Mouse (Mus musculus) liver, embryonic 15.5 days (tissue): ENCODE measurements at regions not wholly inside any gene's neighbourhood (a gene's known extent, or its start where the extent isn't known, plus 50 kb on each side); places are given as distances from the start of the nearest gene placed in this dataset.
A peak's percentile ranks its signal among the peaks of the same experiment; 100 is the strongest.

Source experiments
- ATAC-seq: fragments of 200-750 bp; cut with Nextera tagmentation; 2 replicates; pipeline ENCODE4 v1.8.0; 2017; ENCODE audit warnings: moderate number of reproducible peaks, mild to moderate bottlenecking, moderate library complexity; ENCODE audit not compliant: insufficient read depth
- H3K27ac ChIP-seq: fragments of 300-500 bp; sonication (generic); replicated peaks from 2 replicates; pipeline ENCODE4 v1.5.1; 2015; ENCODE audit warnings: mild to moderate bottlenecking, inconsistent platforms
- H3K27me3 ChIP-seq: fragments of 300-500 bp; sonication (generic); 2 replicates; pipeline ENCODE4 v1.6.1; 2015; ENCODE audit warnings: mild to moderate bottlenecking, inconsistent platforms
- H3K36me3 ChIP-seq: fragments of 300-500 bp; sonication (generic); replicated peaks from 2 replicates; pipeline ENCODE4 v1.6.1; 2015; ENCODE audit warnings: moderate library complexity, mild to moderate bottlenecking, inconsistent platforms
- H3K4me1 ChIP-seq: fragments of 300-500 bp; sonication (generic); replicated peaks from 2 replicates; pipeline ENCODE4 v1.6.1; 2015; ENCODE audit warnings: inconsistent platforms
- H3K4me2 ChIP-seq: fragments of 300-500 bp; sonication (generic); 2 replicates; pipeline ENCODE4 v1.6.1; 2015; ENCODE audit warnings: moderate library complexity, mild to moderate bottlenecking, inconsistent platforms
- H3K4me3 ChIP-seq: fragments of 300-500 bp; sonication (generic); replicated peaks from 2 replicates; pipeline ENCODE4 v1.5.1; 2015; ENCODE audit warnings: mild to moderate bottlenecking, inconsistent platforms
- H3K9ac ChIP-seq: fragments of 300-500 bp; sonication (generic); 2 replicates; pipeline ENCODE4 v1.6.1; 2015; ENCODE audit warnings: moderate library complexity, mild to moderate bottlenecking, inconsistent platforms
- H3K9me3 ChIP-seq: fragments of 300-500 bp; sonication (generic); replicated peaks from 2 replicates; pipeline ENCODE4 v1.6.1; 2016; ENCODE audit warnings: inconsistent platforms
- WGBS: fragments of 180-500 bp; shearing (Covaris S2); methylation state at CpG from one replicate; pipeline ENCODE4 v1.1.7; 2015; ENCODE audit warnings: mixed read lengths; ENCODE audit not compliant: insufficient replicate concordance; 5-methylcytosine and 5-hydroxymethylcytosine counted together

GRCm38 (mm10) chr10:17284858-17285257, 438.2 kb upstream of the Cited2 start:
- Histone ChIP-seq H3K27ac (no peak overlapping the region), H3K4me3 (no peak overlapping the region), H3K4me2 (no peak overlapping the region), H3K9me3 (no peaks in the 10 kb centered on the region), H3K4me1 (no peaks in the 10 kb centered on the region), H3K27me3 (no peaks in the 10 kb centered on the region), H3K9ac (no peak overlapping the region), H3K36me3 (no peaks in the 10 kb centered on the region)
- WGBS = 76% methylated on average over 5 of the region's 5 CpGs
- no peak for ATAC-seq

GRCm38 (mm10) chr10:17287141-17287540, 435.9 kb upstream of the Cited2 start:
- no peak overlapping the region for H3K9ac ChIP-seq
- H3K36me3 ChIP-seq = no peaks in the 10 kb centered on the region
- H3K27ac ChIP-seq = no peak overlapping the region
- no peak overlapping the region for H3K4me3 ChIP-seq
- no peak for ATAC-seq
- 50% methylated on average over 2 of the region's 2 CpGs for WGBS
- H3K9me3 ChIP-seq = no peaks in the 10 kb centered on the region
- H3K4me2 ChIP-seq = no peak overlapping the region
- H3K27me3 ChIP-seq = no peaks in the 10 kb centered on the region
- H3K4me1 ChIP-seq = no peaks in the 10 kb centered on the region

- Histone ChIP-seq H3K9ac (no peak overlapping the region), H3K4me1 (no peaks in the 10 kb centered on the region), H3K4me3 (no peak overlapping the region), H3K27ac (no peak overlapping the region), H3K9me3 (no peaks in the 10 kb centered on the region), H3K4me2 (no peak overlapping the region), H3K36me3 (no peaks in the 10 kb centered on the region), H3K27me3 (no peaks in the 10 kb centered on the region)
- no peak for ATAC-seq
- whole genome bisulfite sequencing = 52% methylated on average over 2 of the region's 2 CpGs
Observed at GRCm38 (mm10) chr10:17288231-17288630, 434.8 kb upstream of the Cited2 start.

DNA sequence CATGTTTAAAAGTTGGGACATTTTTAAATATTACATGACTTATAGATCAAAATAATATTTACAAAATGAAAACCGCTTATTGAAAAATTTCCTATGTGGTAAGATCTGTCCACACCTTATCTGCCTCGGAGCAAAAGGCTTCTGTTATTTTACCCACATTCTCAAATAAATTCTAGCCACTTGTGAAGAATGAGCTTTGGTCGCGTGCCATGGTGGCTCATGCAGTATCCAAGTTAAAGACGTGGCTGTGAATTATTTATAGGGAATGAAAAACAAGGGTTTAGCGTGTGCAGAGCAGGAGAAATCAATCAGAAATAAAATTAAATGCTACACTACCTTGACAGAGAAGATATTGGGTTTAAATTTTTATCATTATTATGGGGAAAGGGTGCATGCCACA, 430.7 kb upstream of the Cited2 start:
- ATAC-seq = no peak
- Histone ChIP-seq H3K4me2 (no peak overlapping the region), H3K4me3 (no peak overlapping the region), H3K27ac (no peak overlapping the region), H3K9ac (no peak overlapping the region), H3K36me3 (no peaks in the 10 kb centered on the region), H3K4me1 (no peaks in the 10 kb centered on the region), H3K27me3 (no peaks in the 10 kb centered on the region), H3K9me3 (no peaks in the 10 kb centered on the region)
- 68% methylated on average over 6 of the region's 6 CpGs for WGBS

DNA sequence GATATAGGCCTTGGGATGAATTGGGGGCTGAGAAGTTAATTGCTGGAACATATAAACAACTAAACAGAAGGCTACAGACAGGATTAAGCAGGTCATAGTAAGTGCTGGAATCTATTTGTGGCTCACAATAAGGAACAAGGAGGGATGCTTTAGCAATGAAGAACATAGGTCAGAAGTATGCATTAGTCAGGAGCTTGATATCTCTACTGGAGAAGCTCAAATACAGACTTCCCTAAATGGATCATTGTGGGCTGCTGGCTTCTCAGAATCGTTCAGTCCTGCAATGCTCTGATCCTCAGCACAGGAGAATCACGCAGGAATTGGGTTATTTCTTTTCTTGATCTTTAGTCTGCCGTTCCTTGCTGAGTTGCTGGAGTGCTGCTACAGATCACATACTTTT, 428.6 kb upstream of the Cited2 start:
- Histone ChIP-seq H3K27me3 (no peaks in the 10 kb centered on the region), H3K36me3 (no peaks in the 10 kb centered on the region), H3K27ac (no peak overlapping the region), H3K4me3 (no peak overlapping the region), H3K9me3 (no peaks in the 10 kb centered on the region), H3K4me1 (no peaks in the 10 kb centered on the region), H3K9ac (no peak overlapping the region), H3K4me2 (no peak overlapping the region)
- 42% methylated on average over 3 of the region's 3 CpGs for WGBS
- ATAC-seq = no peak

- no peak for ATAC-seq
- Histone ChIP-seq H3K4me3 (no peak overlapping the region), H3K9ac (no peak overlapping the region), H3K4me1 (no peaks in the 10 kb centered on the region), H3K36me3 (no peaks in the 10 kb centered on the region), H3K9me3 (no peaks in the 10 kb centered on the region), H3K4me2 (no peak overlapping the region), H3K27me3 (no peaks in the 10 kb centered on the region), H3K27ac (no peak overlapping the region)
- WGBS = 30% methylated on average over 3 of the region's 3 CpGs
Observed at GRCm38 (mm10) chr10:17295157-17295556, 427.9 kb upstream of the Cited2 start.

GRCm38 (mm10) chr10:17299600-17299999, 423.4 kb upstream of the Cited2 start:
- 41% methylated on average over 6 of the region's 6 CpGs for WGBS
- Histone ChIP-seq H3K9ac (no peak overlapping the region), H3K4me1 (no peaks in the 10 kb centered on the region), H3K4me3 (no peak overlapping the region), H3K27me3 (no peaks in the 10 kb centered on the region), H3K36me3 (no peaks in the 10 kb centered on the region), H3K9me3 (no peaks in the 10 kb centered on the region), H3K4me2 (no peak overlapping the region), H3K27ac (no peak overlapping the region)
- no peak for ATAC-seq

DNA sequence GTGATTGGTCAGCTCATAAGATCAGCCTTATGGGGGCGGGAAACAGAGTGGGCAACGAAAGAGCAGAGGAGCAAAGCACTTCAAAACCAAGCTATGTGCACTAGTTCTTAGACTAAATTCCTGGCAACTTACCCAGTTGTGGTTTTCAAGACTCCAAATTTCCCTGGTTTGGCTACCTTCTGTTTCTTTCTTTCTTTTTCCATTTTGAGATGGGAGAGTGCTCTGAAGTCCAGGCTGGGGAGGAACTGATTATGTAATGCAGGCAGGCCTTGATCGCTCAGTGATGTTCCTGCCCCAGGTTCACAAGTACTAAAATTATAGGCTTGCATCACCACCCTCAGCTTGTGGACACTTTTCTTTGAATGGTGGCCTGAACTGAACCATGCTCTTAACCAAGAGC, 396.3 kb upstream of the Cited2 start:
- ATAC-seq = no peak

DNA sequence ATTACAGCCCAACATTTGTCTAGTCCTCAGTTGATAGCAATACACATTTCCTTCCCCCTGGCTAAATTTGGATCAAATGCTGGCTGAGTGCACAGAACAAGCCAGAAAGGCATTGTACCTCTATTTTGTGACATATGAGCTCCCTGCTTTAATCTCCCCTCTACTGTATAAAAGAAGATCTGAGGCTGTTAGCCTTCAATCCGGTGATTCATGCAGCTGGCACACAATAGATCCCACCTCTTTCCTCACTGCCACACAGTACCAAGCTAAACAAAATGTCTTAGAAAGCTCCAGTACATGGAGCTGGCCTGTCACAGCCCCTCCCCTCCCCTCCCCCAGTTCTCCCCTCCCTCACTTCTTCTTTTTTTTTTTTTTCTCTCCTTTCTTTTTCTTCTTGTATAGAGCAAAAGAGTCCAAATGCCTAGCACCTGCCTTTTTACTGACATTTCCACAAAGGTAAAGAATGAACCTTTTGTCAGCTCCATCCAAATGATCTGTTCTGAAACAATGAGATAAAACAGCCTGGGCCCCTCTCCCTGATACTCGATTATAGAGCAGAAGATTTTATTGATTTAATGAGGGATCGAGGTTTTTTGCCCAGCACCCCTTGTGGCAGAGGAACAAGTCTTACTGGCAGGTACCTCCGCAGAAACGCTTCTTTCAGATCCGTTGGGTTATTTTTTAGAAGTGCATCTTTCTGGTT, 392.0 kb upstream of the Cited2 start:
- Histone ChIP-seq H3K9ac (no peak overlapping the region), H3K4me1 (peaks cover 14% of the 10 kb centered on the region), H3K27me3 (no peaks in the 10 kb centered on the region), H3K9me3 (no peaks in the 10 kb centered on the region), H3K4me2 (peak overlapping the region; percentile 50), H3K27ac (no peak overlapping the region), H3K4me3 (peak overlapping the region; percentile 39), H3K36me3 (no peaks in the 10 kb centered on the region)
- WGBS = 10% methylated on average over 6 of the region's 6 CpGs
- no peak for ATAC-seq

More for the DNA sequence above, 396.3 kb upstream of the Cited2 start:
- no peaks in the 10 kb centered on the region for H3K9me3 ChIP-seq
- no peak overlapping the region for H3K4me2 ChIP-seq
- 63% methylated on average over 3 of the region's 3 CpGs for WGBS
- H3K36me3 ChIP-seq = no peaks in the 10 kb centered on the region
- H3K27ac ChIP-seq = no peak overlapping the region
- no peaks in the 10 kb centered on the region for H3K27me3 ChIP-seq
- H3K9ac ChIP-seq = no peak overlapping the region
- peaks cover under 1% of the 10 kb centered on the region; the same call in 1 of the 2 replicates for H3K4me1 ChIP-seq
- H3K4me3 ChIP-seq = no peak overlapping the region

DNA sequence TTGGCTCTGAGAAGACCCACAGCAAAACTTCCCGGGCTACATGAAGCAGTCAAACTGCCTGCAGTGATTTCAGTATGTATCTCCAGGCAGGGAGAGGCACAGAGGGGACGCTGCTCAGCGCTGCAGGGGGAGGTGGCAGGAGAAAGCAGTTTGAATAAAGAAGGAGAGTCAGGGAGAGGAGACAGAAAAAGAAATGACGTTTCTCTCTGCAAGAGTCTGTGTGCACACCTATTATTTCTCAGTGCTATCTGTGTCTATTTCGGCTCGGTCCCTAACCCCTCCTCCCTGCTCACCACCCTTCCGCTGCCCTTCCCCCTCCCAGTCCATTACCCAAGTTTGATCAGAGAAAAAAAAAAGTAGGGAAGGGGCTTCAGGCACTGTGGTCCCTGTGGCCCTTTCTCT, 391.4 kb upstream of the Cited2 start:
- Histone ChIP-seq H3K9ac (no peak overlapping the region), H3K36me3 (no peaks in the 10 kb centered on the region), H3K4me1 (peaks cover 14% of the 10 kb centered on the region), H3K4me3 (peak overlapping the region; percentile 39), H3K27ac (no peak overlapping the region), H3K4me2 (peak overlapping the region; percentile 50), H3K9me3 (no peaks in the 10 kb centered on the region), H3K27me3 (no peaks in the 10 kb centered on the region)
- ATAC-seq = no peak
- WGBS = 1% methylated on average over 7 of the region's 7 CpGs

- Histone ChIP-seq H3K4me2 (peak overlapping the region; percentile 50), H3K4me3 (no peak overlapping the region), H3K9ac (no peak overlapping the region), H3K4me1 (peaks cover 14% of the 10 kb centered on the region), H3K9me3 (no peaks in the 10 kb centered on the region), H3K36me3 (no peaks in the 10 kb centered on the region), H3K27ac (no peak overlapping the region), H3K27me3 (no peaks in the 10 kb centered on the region)
- no peak for ATAC-seq
- 47% methylated on average over 6 of the region's 6 CpGs for WGBS
Observed at GRCm38 (mm10) chr10:17332025-17332767, 390.8 kb upstream of the Cited2 start.
